Mouse (Mus musculus): ENCODE results near the gene Lgals2. TPM values are rescaled to one million over a fixed set of nuclear protein-coding genes. Genes with fewer than 3 reads are reported as not detected.

The Lgals2 gene
- polyA plus RNA-seq (2021; fragmentation: Nextera tagmentation), result 0.28 and 0.63 TPM in 2 replicates
- long read RNA-seq, experiment 1, result 0 reads
- long read RNA-seq, experiment 2, result 0 reads

DNA sequence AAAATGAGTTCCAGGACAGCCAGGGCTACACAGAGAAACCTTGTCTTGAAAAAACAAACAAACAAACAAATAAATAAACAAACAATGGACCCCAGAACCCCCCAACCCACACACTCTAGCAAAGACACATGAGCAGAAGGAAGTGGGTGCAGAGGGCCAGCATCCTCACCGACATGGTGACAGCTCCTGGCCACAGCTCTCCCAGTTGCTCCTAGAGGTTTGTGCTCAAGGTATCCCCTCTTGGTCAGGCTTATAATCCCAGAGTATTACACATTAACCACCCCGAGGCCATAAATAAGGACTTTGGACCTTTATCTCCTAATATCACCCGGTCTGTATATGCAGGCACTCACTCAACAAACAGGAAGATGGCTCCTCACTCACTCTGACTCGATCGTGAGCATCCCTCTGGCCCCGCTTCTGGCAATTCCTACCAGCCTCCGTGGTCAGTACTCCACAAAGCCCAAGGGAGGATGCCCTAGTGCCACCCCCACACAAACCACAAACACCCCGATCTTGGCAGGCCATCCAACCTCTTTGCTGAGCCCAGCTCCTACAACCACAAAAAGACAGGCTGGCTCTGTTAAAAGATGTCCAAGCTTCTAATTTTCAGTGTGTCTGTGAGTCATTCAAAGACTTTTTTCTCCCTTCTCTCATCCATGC is at the start of gene Lgals2:
Lgals2 (minus strand) TSS at position 227 of the 663 bp plus-strand sequence.

DNA sequence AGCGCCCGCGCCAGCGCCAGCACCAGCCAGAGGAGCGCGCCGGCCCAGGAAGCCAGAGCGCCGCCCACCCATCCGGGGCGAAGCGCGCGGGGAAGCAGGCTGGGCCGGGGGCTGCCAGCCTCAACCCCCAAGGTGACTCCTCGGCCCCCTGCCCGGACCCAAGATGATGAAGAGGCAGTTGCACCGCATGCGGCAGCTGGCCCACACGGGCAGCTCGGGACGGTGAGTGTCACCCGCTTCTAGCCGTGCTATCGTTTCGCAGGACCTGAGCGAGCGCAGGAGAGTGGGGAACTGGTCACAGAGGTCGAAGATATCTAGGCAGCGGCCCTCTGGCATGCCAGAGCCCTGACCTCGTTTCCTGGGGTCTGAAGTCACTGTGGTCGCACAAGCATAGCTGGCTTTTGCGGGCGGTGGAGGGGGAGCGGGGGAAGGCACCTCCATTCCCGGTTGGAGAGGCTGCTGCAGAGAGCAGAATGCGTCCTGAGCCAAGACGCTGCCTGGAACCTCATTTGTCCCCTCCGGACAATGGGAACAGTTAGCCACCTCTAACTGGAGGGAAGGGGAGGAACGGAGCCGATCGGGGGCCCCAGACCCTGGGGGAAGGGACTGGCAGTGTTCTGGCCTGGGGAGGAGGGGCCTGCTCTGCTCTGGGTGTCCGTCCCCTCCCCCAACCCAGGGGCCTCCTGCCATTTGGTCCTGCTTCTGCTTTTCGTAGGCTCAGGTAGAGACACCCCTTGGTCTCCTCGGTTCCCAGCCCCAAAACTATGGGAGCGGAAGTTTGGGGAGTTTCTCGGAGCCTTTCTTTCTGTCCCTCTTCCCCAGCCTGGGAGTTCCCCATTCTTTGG is 44.6 kb upstream of the Lgals2 start, which contains the start of gene Sh3bp1:
Sh3bp1 (plus strand) TSS at position 29 of the 845 bp plus-strand sequence.

DNA sequence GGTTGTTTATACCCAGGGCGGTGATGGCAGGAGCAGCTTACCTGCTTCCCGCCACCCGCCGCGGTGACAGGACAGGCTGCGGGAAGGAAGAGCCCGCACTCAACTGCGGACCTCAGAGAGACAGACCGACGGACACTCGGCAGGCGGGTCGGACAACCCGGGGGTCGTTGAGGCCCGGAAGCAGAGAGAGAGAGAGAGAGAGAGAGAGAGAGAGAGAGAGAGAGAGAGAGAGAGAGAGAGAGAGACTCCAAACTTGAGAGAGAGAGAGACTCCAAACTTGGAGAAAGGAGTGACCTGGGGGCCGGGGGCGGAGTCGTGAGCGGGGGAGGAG is 44.0 kb upstream of the Lgals2 start, which contains the start of gene Gm49510:
Gm49510 (plus strand) TSS at position 259 of the 331 bp plus-strand sequence.

DNA sequence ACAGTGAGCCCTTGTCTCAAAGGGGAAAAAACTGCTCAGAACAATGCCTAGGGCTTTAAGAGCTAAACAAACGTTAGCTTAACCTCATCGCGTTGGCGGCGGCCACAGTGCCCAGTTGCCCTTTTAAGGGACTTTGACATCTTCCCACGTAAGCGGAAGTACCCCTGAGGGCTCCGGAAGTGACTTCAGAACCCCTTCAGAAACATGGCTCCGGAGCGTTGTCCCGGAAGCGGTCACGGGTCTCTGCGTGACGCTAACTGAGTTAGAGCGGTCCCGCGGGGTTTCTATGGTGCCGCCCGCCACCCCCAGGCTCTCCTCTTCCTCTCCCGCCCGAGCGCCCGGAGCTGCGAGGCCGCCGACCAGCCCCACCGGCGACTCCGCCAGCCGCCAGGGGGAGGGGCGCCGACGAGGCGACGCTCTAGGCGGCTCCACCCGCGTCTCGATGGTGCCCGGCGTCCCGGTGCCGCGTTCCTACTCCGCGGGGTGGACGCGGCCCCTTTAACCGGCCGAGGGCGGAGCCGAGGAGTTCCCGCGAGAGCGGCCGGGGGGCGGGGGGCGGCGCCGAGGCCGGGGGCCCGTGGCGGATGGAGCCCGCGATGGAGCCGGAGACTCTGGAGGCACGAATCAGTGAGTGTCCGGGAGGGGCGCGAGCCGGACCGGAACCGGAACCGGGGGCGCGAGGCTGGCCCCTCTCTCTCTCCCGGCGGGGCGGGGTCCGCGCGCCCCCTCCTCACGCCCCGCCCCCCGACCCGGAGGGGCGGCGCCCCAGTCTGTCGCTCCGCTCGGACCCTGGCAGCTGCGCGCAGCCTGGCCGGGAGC is 21.9 kb upstream of the Lgals2 start, which contains the start of gene Gga1:
Gga1 (plus strand) TSS at position 200 of the 819 bp plus-strand sequence.

DNA sequence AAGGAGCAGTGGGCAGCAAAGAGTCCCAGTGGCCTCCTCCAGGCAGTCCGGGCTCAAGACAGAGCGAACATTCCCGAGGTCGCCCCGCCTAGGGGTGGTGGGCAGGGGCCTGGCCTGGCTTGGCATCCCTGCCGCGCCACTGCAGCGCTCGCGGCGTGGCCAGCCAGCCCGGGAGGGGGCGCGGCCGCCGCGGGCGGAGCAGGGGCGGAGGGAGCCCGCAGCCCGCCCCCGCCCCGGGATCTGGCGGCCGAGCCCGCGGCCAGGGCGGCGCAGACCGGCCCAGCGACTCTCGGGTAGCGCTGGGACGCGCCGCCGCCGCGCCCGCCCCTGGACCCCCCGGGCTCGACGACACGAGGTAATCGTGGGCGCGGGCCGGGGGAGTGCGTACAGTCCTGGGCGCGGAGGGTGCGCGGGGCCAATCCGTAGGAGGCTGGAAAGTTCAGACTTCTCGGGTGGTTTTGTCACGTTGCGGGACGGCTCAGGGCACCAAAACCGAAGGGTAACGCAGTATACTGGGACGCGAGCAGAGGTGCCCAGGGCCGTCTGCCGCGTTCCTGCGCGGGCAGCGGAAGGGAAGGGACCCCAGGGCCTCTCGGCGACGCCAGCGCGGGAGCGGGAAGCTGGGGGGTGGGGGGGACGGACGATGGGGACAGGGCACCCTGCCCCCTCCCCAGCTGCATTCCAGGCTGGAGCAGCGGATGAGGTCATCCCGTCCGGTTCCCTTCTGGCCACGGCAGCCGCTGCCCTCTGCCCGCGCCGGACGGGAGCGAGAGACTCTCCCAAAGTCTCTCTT is 12.8 kb downstream of the Lgals2 start, which contains the start of gene Cdc42ep1:
Cdc42ep1 (plus strand) TSS at position 254 of the 793 bp plus-strand sequence.

DNA sequence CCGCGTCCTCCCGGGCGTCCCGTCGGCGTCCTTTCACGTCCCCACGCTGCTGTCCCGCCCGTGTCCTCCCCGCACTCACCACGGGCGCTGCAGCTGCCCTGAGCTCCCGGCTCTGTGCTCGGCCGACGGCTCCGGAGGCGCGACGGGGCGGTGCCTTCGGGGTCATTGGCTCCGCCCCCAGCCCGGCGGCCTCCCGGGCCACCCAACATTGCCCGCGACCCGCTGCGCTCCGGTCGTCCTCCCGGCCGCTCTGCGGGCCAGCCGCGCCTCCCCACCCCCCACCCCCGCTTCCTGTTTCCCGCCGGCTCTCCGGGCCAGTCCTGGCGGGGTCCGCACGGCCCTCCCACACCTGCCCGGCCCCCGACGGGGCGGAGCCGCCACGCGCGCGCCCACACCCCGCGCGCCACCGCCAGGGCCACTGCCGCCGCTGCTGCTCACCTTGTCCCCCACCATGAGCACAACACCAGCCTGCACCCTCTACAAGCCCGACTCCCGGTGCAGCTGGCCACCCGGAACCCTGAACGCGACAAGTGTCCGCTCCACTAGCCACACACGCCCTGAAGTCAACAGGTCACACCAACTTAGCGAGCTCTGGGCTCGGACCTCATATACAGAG is 52.4 kb downstream of the Lgals2 start, which contains the start of gene Card10:
Card10 (minus strand) TSS at position 267 of the 616 bp plus-strand sequence.

Small RNA genes lying within 50 kb of the gene (microRNA-seq; reads per million reads assigned to microRNA genes)
- 1.3 reads per million for gene Mir6955

Other genes starting within 250 kb of the Lgals2 start
- gene Elfn2, start 136.8 kb downstream of the Lgals2 start, polyA plus RNA-seq (2021; fragmentation: Nextera tagmentation), result 11.8 and 14.8 TPM in 2 replicates
- gene Mfng, start 82.1 kb downstream of the Lgals2 start, polyA plus RNA-seq (2021; fragmentation: Nextera tagmentation), result 2.3 and 2.4 TPM in 2 replicates
- 0.82 and 0.97 TPM in 2 replicates for gene Card10, start 52.5 kb downstream of the Lgals2 start, polyA plus RNA-seq (2021; fragmentation: Nextera tagmentation)
- 21.1 and 33.4 TPM in 2 replicates for gene Cdc42ep1, start 12.9 kb downstream of the Lgals2 start, polyA plus RNA-seq (2021; fragmentation: Nextera tagmentation)
- gene Gga1, start 21.7 kb upstream of the Lgals2 start, polyA plus RNA-seq (2021; fragmentation: Nextera tagmentation), result 6.6 and 7.5 TPM in 2 replicates
- 0.13 and 0.19 TPM in 2 replicates for gene Gm49510, start 44.1 kb upstream of the Lgals2 start, polyA plus RNA-seq (2021; fragmentation: Nextera tagmentation)
- 2.8 and 4.3 TPM in 2 replicates for gene Sh3bp1, start 44.2 kb upstream of the Lgals2 start, polyA plus RNA-seq (2021; fragmentation: Nextera tagmentation)
- 117 and 170 TPM in 2 replicates for gene Pdxp, start 58.4 kb upstream of the Lgals2 start, polyA plus RNA-seq (2021; fragmentation: Nextera tagmentation)
- 98.4 and 125 TPM in 2 replicates for gene Lgals1, start 71.2 kb upstream of the Lgals2 start, polyA plus RNA-seq (2021; fragmentation: Nextera tagmentation)
- gene Nol12, start 79.4 kb upstream of the Lgals2 start, polyA plus RNA-seq (2021; fragmentation: Nextera tagmentation), result 43.1 and 48.4 TPM in 2 replicates
- gene Triobp, start 92.2 kb upstream of the Lgals2 start, polyA plus RNA-seq (2021; fragmentation: Nextera tagmentation), result 4.4 and 5.7 TPM in 2 replicates
- 65.5 and 70.9 TPM in 2 replicates for gene H1f0, start 172.9 kb upstream of the Lgals2 start, polyA plus RNA-seq (2021; fragmentation: Nextera tagmentation)
- 0.23 TPM in 2 replicates for gene Galr3, start 186.4 kb upstream of the Lgals2 start, polyA plus RNA-seq (2021; fragmentation: Nextera tagmentation)
- 28.0 and 29.8 TPM in 2 replicates for gene Ankrd54, start 207.4 kb upstream of the Lgals2 start, polyA plus RNA-seq (2021; fragmentation: Nextera tagmentation)
- 100 and 106 TPM in 2 replicates for gene Eif3l, start 219.7 kb upstream of the Lgals2 start, polyA plus RNA-seq (2021; fragmentation: Nextera tagmentation)

Measured in layer of hippocampus, adult 6 months (tissue).